Mouse (Mus musculus) cortical plate, adult 2 months (tissue): ENCODE results near the gene E130116L18Rik.

Experiments
- CTCF ChIP-seq: fragments of 200-500 bp; IDR thresholded peaks from 2 replicates; pipeline ENCODE4 v1.5.1; 2011; ENCODE audit warnings: mild to moderate bottlenecking, control low read depth, low read length; ENCODE audit not compliant: insufficient read depth; ENCODE audit errors: extremely low read depth
- POLR2A ChIP-seq: fragments of 200-500 bp; IDR thresholded peaks from 2 replicates; pipeline ENCODE4 v1.6.1; 2011; ENCODE audit warnings: mild to moderate bottlenecking, low read length, control low read depth; ENCODE audit not compliant: insufficient read depth; ENCODE audit errors: extremely low read depth

DNA sequence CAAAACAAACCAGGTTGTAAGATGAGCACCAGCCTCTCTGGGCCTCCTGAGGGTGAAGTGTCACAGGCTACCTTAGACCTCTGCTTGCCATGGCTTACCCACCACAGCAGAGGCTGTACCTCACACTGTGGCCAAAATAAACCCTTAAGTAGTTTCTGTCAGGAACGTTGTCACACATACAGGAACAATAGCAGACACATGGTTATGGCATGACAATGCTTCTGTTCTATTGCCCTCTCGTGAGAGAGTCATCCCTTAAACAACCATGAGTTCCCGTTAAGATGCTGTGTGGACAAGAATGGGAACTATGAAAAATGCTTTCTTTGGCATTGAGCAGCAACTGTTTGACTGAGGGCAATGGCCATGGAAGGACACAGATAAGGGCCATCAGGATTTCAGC is 1.3 kb downstream of the E130116L18Rik start, which contains the start of gene Galnt11:
- TF ChIP-seq CTCF (no peak), POLR2A (no peak)
